Mouse (Mus musculus): Measurements from ENCODE around the gene Tnfrsf21. TPM values are rescaled to one million over a fixed set of nuclear protein-coding genes. Genes with fewer than 3 reads are reported as not detected.

Tnfrsf21 gene
- 178 and 213 TPM in 2 replicates for polyA plus RNA-seq (2012; rRNA removed)

DNA sequence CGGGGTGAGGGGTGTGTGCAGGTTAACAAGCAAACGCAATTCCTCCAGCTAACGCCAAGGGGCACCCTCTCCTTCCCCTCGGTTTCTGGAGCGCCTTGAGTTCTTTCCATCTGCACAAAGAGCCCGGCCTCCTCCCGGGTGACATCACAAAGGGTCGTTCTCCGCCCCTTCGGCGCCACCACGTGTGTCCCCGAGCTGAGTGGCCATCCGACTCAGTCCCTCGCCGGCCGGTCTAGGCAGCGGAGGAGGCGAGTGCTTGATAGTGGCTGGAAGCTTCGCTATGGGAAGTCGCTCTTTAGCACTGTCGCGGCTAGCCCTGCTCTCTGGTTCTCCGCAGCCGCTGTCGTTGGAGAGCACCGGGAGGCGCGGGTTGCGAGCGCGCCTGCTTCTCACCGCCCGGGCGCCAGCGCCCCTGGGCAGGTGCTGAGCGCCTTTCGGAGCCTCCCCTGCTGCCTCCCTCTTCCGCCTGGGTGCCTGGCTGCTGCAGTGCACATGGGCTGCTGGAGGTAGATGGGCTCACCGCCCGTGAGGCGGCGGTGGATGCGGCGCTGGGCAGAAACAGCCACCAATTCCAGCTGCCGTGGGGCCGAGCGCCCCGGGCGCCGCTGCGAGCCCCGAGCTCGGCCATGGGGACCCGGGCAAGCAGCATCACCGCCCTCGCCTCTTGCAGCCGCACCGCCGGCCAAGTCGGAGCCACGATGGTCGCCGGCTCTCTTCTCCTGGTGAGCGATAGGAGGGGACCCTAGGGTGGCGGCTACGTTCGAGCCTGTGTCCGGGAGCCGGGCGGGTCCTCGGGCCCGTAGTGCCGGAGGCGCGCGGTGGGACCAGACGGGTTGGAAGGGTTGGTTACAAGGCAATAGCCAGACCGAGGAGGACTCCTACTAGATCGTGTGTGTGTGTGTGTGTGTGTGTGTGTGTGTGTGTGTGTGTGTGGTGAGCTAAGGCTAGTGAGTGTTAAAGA, at the start of gene Tnfrsf21:
Gene Tnfrsf21, plus strand, starts transcription at position 185 of the 961 bp plus-strand sequence.
- Histone ChIP-seq H3K27ac (ENCODE audit: insufficient read depth, low read depth, low read length) (peak within 1 kb of the TSS; percentile 93), H3K4me1 (ENCODE audit: control insufficient read depth, insufficient read depth, low read length) (peaks cover 16% of the 10 kb centered on the region), H3K36me3 (ENCODE audit: control insufficient read depth, insufficient read depth, low read length) (peaks cover 1% of the 10 kb centered on the region; the same call in 1 of the 2 replicates), H3K4me3 (ENCODE audit: insufficient read depth, low read depth, low read length) (peak within 1 kb of the TSS; percentile 94), H3K27me3 (replicated peaks; ENCODE audit: control insufficient read depth, insufficient read depth, low read length) (no peaks in the 10 kb centered on the region)
- WGBS: under 1% methylated on average over 80 of the region's 80 CpGs
- DNase-seq: peak; percentile 96
- TF ChIP-seq CTCF (conservative IDR thresholded peaks at IDR 0.05; ENCODE audit: insufficient read depth, insufficient read length, low read depth, low read length): peak; percentile 87
- TF ChIP-seq POLR2A (IDR thresholded peaks at IDR 0.05; ENCODE audit: low read depth, low read length): peak; percentile 94

DNA sequence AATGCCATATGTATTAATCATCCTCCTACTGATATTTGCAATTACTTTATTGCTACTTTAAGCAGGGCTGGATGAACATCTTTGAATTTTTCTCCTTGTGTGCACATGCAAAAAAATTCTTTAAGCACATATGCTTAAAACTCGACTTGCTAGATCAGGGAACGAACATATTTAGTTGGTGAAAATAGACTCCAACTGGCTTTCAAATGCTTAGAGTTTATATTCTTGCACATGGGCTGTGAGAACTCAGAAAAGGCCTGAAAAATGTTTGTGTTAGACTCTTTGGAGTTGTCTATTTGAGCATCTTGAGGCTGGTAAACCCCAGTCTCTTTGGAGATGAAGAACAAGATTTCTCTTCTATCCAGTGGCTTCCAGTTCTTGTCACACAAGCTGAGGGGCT, 48.2 kb upstream of the Tnfrsf21 start:
- 88% methylated on average over 2 of the region's 2 CpGs for WGBS
- TF ChIP-seq POLR2A (IDR thresholded peaks at IDR 0.05; ENCODE audit: low read depth, low read length): no peak
- TF ChIP-seq CTCF (conservative IDR thresholded peaks at IDR 0.05; ENCODE audit: insufficient read depth, insufficient read length, low read depth, low read length): no peak
- H3K4me1 ChIP-seq (ENCODE audit: control insufficient read depth, insufficient read depth, low read length): no peaks in the 10 kb centered on the region
- no peaks in the 10 kb centered on the region for H3K36me3 ChIP-seq (ENCODE audit: control insufficient read depth, insufficient read depth, low read length)
- no peak for DNase-seq
- no peak overlapping the region for H3K27ac ChIP-seq (ENCODE audit: insufficient read depth, low read depth, low read length)
- no peaks in the 10 kb centered on the region for H3K27me3 ChIP-seq (replicated peaks; ENCODE audit: control insufficient read depth, insufficient read depth, low read length)
- H3K4me3 ChIP-seq (ENCODE audit: insufficient read depth, low read depth, low read length): no peak overlapping the region

DNA sequence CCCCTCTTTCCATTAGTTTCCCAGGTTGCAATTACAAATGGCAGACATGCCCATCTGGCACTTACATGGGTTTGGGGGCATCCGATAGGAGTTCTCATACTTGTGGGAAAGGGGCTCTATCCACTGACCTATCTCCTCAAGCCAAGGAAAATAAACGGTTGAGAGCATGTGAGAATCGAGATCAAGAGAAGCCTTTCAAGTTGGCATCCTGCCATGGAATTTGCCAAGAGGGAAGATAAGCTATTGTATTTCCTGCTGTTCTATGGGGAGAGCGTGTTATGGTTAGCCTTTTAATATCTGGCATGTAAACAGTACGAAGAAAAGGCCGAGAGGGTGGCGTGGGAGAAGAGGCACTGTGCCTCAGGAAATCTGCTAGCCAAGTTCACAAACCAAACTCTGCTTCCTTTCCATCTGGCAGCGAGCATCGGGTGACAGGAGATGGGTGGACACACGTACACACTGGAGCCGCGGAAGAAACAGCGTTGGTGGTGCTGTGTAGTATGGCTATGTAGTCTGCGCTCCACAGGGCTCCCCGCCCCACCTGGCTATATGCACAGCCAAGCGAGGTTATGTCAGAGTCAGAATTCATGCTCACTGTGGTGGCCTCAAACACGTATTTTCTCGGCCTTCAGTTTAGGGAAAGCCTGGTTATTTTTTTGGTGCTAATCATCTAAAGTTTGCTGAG, 40.9 kb upstream of the Tnfrsf21 start:
- DNase-seq: no peak
- Histone ChIP-seq H3K4me3 (ENCODE audit: insufficient read depth, low read depth, low read length) (no peak overlapping the region), H3K36me3 (ENCODE audit: control insufficient read depth, insufficient read depth, low read length) (no peaks in the 10 kb centered on the region), H3K27me3 (replicated peaks; ENCODE audit: control insufficient read depth, insufficient read depth, low read length) (no peaks in the 10 kb centered on the region), H3K4me1 (ENCODE audit: control insufficient read depth, insufficient read depth, low read length) (no peaks in the 10 kb centered on the region), H3K27ac (ENCODE audit: insufficient read depth, low read depth, low read length) (no peak overlapping the region)
- 47% methylated on average over 18 of the region's 18 CpGs for WGBS
- TF ChIP-seq CTCF (conservative IDR thresholded peaks at IDR 0.05; ENCODE audit: insufficient read depth, insufficient read length, low read depth, low read length) (no peak), POLR2A (IDR thresholded peaks at IDR 0.05; ENCODE audit: low read depth, low read length) (no peak)

DNA sequence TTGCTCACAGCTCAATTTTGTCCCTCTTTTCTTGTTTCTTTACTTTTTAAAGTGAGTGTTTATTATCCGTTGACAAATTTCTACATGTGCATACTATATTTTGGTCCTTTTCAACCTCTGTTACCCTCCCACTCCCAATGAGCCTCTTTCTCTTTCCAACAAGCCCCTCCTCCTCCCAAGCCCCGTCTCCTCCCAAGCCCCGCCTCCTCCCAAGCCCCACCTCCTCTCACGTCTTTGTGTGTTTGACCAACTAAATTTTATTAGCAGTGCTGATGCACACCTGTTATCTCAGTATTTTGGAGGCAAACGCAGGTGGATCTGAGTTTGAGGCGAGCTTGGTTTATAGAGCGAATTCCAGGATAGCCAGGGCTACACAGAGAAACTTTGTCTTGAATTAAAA, 38.6 kb upstream of the Tnfrsf21 start:
- whole genome bisulfite sequencing: 75% methylated on average over 7 of the region's 7 CpGs
- Histone ChIP-seq H3K27ac (ENCODE audit: insufficient read depth, low read depth, low read length) (no peak overlapping the region), H3K4me3 (ENCODE audit: insufficient read depth, low read depth, low read length) (no peak overlapping the region), H3K4me1 (ENCODE audit: control insufficient read depth, insufficient read depth, low read length) (no peaks in the 10 kb centered on the region), H3K27me3 (replicated peaks; ENCODE audit: control insufficient read depth, insufficient read depth, low read length) (no peaks in the 10 kb centered on the region), H3K36me3 (ENCODE audit: control insufficient read depth, insufficient read depth, low read length) (no peaks in the 10 kb centered on the region)
- no peak for TF ChIP-seq POLR2A (IDR thresholded peaks at IDR 0.05; ENCODE audit: low read depth, low read length)
- TF ChIP-seq CTCF (conservative IDR thresholded peaks at IDR 0.05; ENCODE audit: insufficient read depth, insufficient read length, low read depth, low read length): no peak
- DNase-seq: no peak

DNA sequence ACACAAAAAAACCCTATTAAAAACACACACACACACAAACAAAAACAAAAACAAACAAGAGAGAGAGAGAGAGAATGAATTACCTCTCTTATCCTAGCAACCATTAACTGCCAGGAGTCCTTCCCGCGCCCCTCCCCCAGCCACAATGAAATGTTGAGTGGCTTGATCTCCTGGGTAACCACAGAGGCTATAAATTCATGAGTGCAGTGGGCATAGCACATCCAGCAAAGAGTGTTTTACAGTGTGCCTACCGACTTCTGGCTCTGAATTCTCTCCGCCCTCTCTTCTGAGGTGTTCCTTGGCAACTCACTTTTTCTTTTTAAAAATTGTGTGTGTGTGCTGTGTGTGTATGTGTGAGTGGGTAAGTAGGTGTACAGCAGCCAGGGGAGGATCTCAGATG, 38.0 kb upstream of the Tnfrsf21 start:
- Histone ChIP-seq H3K4me3 (ENCODE audit: insufficient read depth, low read depth, low read length) (no peak overlapping the region), H3K4me1 (ENCODE audit: control insufficient read depth, insufficient read depth, low read length) (no peaks in the 10 kb centered on the region), H3K27ac (ENCODE audit: insufficient read depth, low read depth, low read length) (no peak overlapping the region), H3K27me3 (replicated peaks; ENCODE audit: control insufficient read depth, insufficient read depth, low read length) (no peaks in the 10 kb centered on the region), H3K36me3 (ENCODE audit: control insufficient read depth, insufficient read depth, low read length) (no peaks in the 10 kb centered on the region)
- no peak for DNase-seq
- TF ChIP-seq CTCF (conservative IDR thresholded peaks at IDR 0.05; ENCODE audit: insufficient read depth, insufficient read length, low read depth, low read length): no peak
- no peak for TF ChIP-seq POLR2A (IDR thresholded peaks at IDR 0.05; ENCODE audit: low read depth, low read length)
- WGBS: 37% methylated on average over 4 of the region's 4 CpGs

DNA sequence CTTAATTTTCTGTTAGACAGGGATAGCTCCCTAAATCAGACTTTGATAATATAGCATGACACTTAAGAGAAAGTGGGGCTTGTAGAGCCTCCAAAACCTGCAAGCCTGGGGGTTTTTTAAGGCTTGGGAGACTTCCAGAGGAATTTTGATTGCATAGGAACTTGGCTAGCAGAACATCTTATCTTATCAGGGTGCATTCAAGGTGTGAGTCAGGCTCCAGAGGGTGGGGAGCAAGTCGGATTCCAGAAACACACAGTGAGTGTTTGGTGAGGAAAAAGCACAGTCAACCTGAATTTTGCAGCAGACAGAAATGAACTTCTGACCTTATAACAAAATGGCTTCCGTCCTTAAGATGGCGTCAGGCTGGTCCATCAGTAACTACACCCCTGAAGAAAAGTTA, 34.5 kb upstream of the Tnfrsf21 start:
- WGBS: 85% methylated on average over 3 of the region's 3 CpGs
- H3K27ac ChIP-seq (ENCODE audit: insufficient read depth, low read depth, low read length): no peak overlapping the region
- H3K4me1 ChIP-seq (ENCODE audit: control insufficient read depth, insufficient read depth, low read length): no peaks in the 10 kb centered on the region
- no peak overlapping the region for H3K4me3 ChIP-seq (ENCODE audit: insufficient read depth, low read depth, low read length)
- no peaks in the 10 kb centered on the region for H3K27me3 ChIP-seq (replicated peaks; ENCODE audit: control insufficient read depth, insufficient read depth, low read length)
- TF ChIP-seq POLR2A (IDR thresholded peaks at IDR 0.05; ENCODE audit: low read depth, low read length) (no peak), CTCF (conservative IDR thresholded peaks at IDR 0.05; ENCODE audit: insufficient read depth, insufficient read length, low read depth, low read length) (no peak)
- no peak for DNase-seq
- no peaks in the 10 kb centered on the region for H3K36me3 ChIP-seq (ENCODE audit: control insufficient read depth, insufficient read depth, low read length)

DNA sequence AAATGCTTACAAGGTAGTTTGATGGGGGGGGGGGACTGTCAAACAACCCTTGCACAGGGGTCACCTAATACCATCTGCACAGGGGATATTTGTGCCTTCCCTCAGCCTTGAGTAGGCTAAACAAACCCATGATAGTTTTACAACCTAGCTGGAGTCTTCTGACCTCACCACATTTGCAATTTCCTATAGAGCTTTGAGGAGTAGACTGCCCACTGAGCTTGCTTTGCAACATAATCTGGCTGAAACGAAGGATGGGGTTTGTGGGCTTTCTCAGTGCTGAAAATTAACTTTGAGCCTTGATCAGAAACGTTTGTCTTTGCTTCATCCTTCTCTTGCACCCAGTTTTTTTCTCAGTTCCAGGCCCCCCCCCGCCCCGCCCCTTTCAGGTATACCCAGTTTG, 33.8 kb upstream of the Tnfrsf21 start:
- H3K4me1 ChIP-seq (ENCODE audit: control insufficient read depth, insufficient read depth, low read length): no peaks in the 10 kb centered on the region
- TF ChIP-seq CTCF (conservative IDR thresholded peaks at IDR 0.05; ENCODE audit: insufficient read depth, insufficient read length, low read depth, low read length) (no peak), POLR2A (IDR thresholded peaks at IDR 0.05; ENCODE audit: low read depth, low read length) (no peak)
- no peak overlapping the region for H3K27ac ChIP-seq (ENCODE audit: insufficient read depth, low read depth, low read length)
- no peak overlapping the region for H3K4me3 ChIP-seq (ENCODE audit: insufficient read depth, low read depth, low read length)
- WGBS: 66% methylated on average over 4 of the region's 4 CpGs
- no peaks in the 10 kb centered on the region for H3K36me3 ChIP-seq (ENCODE audit: control insufficient read depth, insufficient read depth, low read length)
- no peak for DNase-seq
- H3K27me3 ChIP-seq (replicated peaks; ENCODE audit: control insufficient read depth, insufficient read depth, low read length): no peaks in the 10 kb centered on the region
